Mouse (Mus musculus) stomach, embryonic 16.5 days (tissue): ENCODE data around the gene Nf2. TPM values are rescaled to one million over a fixed set of nuclear protein-coding genes. Genes with fewer than 3 reads are reported as not detected.
"Not testable (repeated sequence)": the region's sequence is repeated elsewhere in the genome, so short reads cannot be mapped to it uniquely, and the experiment has no call there.

Experiments
- ATAC-seq: fragments of 200-750 bp; cut with Nextera tagmentation; 2 replicates; pipeline ENCODE4 v1.8.0; 2017; ENCODE audit warnings: moderate number of reproducible peaks, moderate TSS enrichment; ENCODE audit not compliant: insufficient read depth, low FRiP score
- H3K27ac ChIP-seq: fragments of 300-500 bp; sonication (generic); 2 replicates; pipeline ENCODE4 v1.5.1; 2014; ENCODE audit warnings: low read length
- H3K27me3 ChIP-seq: fragments of 300-500 bp; sonication (generic); 2 replicates; pipeline ENCODE4 v1.6.1; 2014; ENCODE audit warnings: low read length, control low read depth, mixed read lengths; ENCODE audit not compliant: control insufficient read depth, insufficient read depth
- H3K36me3 ChIP-seq: fragments of 300-500 bp; sonication (generic); 2 replicates; pipeline ENCODE4 v1.6.1; 2014; ENCODE audit warnings: low read length; ENCODE audit not compliant: control insufficient read depth, insufficient read depth
- H3K4me1 ChIP-seq: fragments of 300-500 bp; sonication (generic); 2 replicates; pipeline ENCODE4 v1.6.1; 2014; ENCODE audit warnings: low read length, control low read depth, mixed read lengths; ENCODE audit not compliant: control insufficient read depth, insufficient read depth
- H3K4me2 ChIP-seq: fragments of 300-500 bp; sonication (generic); 2 replicates; pipeline ENCODE4 v1.6.1; 2014; ENCODE audit warnings: low read depth, low read length, mixed read lengths
- H3K4me3 ChIP-seq: fragments of 300-500 bp; sonication (generic); replicated peaks from 2 replicates; pipeline ENCODE4 v1.5.1; 2014; ENCODE audit warnings: mild to moderate bottlenecking, low read length
- H3K9ac ChIP-seq: fragments of 300-500 bp; sonication (generic); 2 replicates; pipeline ENCODE4 v1.6.1; 2014; ENCODE audit warnings: low read length
- H3K9me3 ChIP-seq: fragments of 300-500 bp; sonication (generic); replicated peaks from 2 replicates; pipeline ENCODE4 v1.6.1; 2016; ENCODE audit warnings: low read length, control low read depth; ENCODE audit not compliant: control insufficient read depth
- WGBS: fragments of 180-500 bp; shearing (Covaris S2); extraction: QIAGEN DNeasy Blood & Tissue Kit; methylation state at CpG from one replicate; pipeline ENCODE4 v1.1.7; 2014; 5-methylcytosine and 5-hydroxymethylcytosine counted together
- polyA plus RNA-seq: library from polyadenylated mRNA; unstranded; fragments of >200 nt; fragmentation: Nextera tagmentation; extraction: Ambion mirVana; gene quantifications from 2 replicates; pipeline ENCODE4 v1.2.1, GENCODE M21; 2015

Gene Nf2
- polyA plus RNA-seq, 1 experiment from 2014 or later: 39.6 TPM

- Histone ChIP-seq H3K4me3 (no peak overlapping the region), H3K9me3 (no peaks in the 10 kb centered on the region), H3K4me1 (no peaks in the 10 kb centered on the region), H3K27ac (no peak overlapping the region), H3K9ac (no peak overlapping the region), H3K36me3 (no peaks in the 10 kb centered on the region), H3K4me2 (no peak overlapping the region), H3K27me3 (no peaks in the 10 kb centered on the region)
- 60% methylated on average over 7 of the region's 7 CpGs for whole genome bisulfite sequencing
- ATAC-seq: no peak
These were observed 45.4 kb downstream of the Nf2 start for GRCm38 (mm10) chr11:4803951-4804350.

GRCm38 (mm10) chr11:4803426-4803825, 45.9 kb downstream of the Nf2 start:
- H3K9ac ChIP-seq: no peak overlapping the region
- no peak for ATAC-seq
- H3K27ac ChIP-seq: no peak overlapping the region
- H3K27me3 ChIP-seq: no peaks in the 10 kb centered on the region
- H3K4me1 ChIP-seq: no peaks in the 10 kb centered on the region
- WGBS: 77% methylated on average over 7 of the region's 7 CpGs
- no peaks in the 10 kb centered on the region for H3K36me3 ChIP-seq
- H3K9me3 ChIP-seq: no peaks in the 10 kb centered on the region
- no peak overlapping the region for H3K4me2 ChIP-seq
- H3K4me3 ChIP-seq: no peak overlapping the region

- no peaks in the 10 kb centered on the region for H3K36me3 ChIP-seq
- WGBS: 90% methylated on average over 9 of the region's 9 CpGs
- no peak for ATAC-seq
These were observed 46.3 kb downstream of the Nf2 start for GRCm38 (mm10) chr11:4803008-4803407.

GRCm38 (mm10) chr11:4802401-4802800, 46.9 kb downstream of the Nf2 start:
- H3K4me1 ChIP-seq, H3K27me3 ChIP-seq, H3K36me3 ChIP-seq, H3K27ac ChIP-seq, H3K9me3 ChIP-seq, H3K9ac ChIP-seq, H3K4me2 ChIP-seq, H3K4me3 ChIP-seq, ATAC-seq: not testable (repeated sequence)
- 79% methylated on average over 2 of the region's 2 CpGs for WGBS

More at GRCm38 (mm10) chr11:4803008-4803407, 46.3 kb downstream of the Nf2 start:
- H3K9ac ChIP-seq: no peak overlapping the region
- H3K27me3 ChIP-seq: no peaks in the 10 kb centered on the region
- no peak overlapping the region for H3K4me3 ChIP-seq
- H3K4me2 ChIP-seq: no peak overlapping the region
- no peaks in the 10 kb centered on the region for H3K9me3 ChIP-seq
- H3K27ac ChIP-seq: no peak overlapping the region
- H3K4me1 ChIP-seq: no peaks in the 10 kb centered on the region

GRCm38 (mm10) chr11:4800654-4801053, 48.7 kb downstream of the Nf2 start:
- Histone ChIP-seq H3K4me3 (no peak overlapping the region), H3K27ac (no peak overlapping the region), H3K9me3 (no peaks in the 10 kb centered on the region), H3K4me2 (no peak overlapping the region), H3K9ac (no peak overlapping the region), H3K36me3 (no peaks in the 10 kb centered on the region), H3K27me3 (no peaks in the 10 kb centered on the region), H3K4me1 (no peaks in the 10 kb centered on the region)
- 60% methylated on average over 4 of the region's 4 CpGs for WGBS
- ATAC-seq: no peak

- no peak for ATAC-seq
- Histone ChIP-seq H3K27me3 (no peaks in the 10 kb centered on the region), H3K4me1 (no peaks in the 10 kb centered on the region), H3K4me2 (no peak overlapping the region), H3K4me3 (no peak overlapping the region), H3K9me3 (no peaks in the 10 kb centered on the region), H3K36me3 (peaks cover 8% of the 10 kb centered on the region; the same call in 1 of the 2 replicates), H3K9ac (no peak overlapping the region), H3K27ac (no peak overlapping the region)
- WGBS: 48% methylated on average over 3 of the region's 3 CpGs
These were observed 56.3 kb downstream of the Nf2 start for GRCm38 (mm10) chr11:4793006-4793405.

- Histone ChIP-seq H3K9ac (no peak overlapping the region), H3K4me1 (no peaks in the 10 kb centered on the region), H3K4me2 (no peak overlapping the region), H3K36me3 (peaks cover 13% of the 10 kb centered on the region), H3K27me3 (no peaks in the 10 kb centered on the region), H3K4me3 (no peak overlapping the region), H3K27ac (no peak overlapping the region), H3K9me3 (no peaks in the 10 kb centered on the region)
- 80% methylated on average over 6 of the region's 6 CpGs for WGBS
- no peak for ATAC-seq
These were observed 57.8 kb downstream of the Nf2 start for GRCm38 (mm10) chr11:4791549-4791948.

GRCm38 (mm10) chr11:4789691-4790090, 59.6 kb downstream of the Nf2 start:
- Histone ChIP-seq H3K36me3 (peaks cover 18% of the 10 kb centered on the region), H3K27me3 (no peaks in the 10 kb centered on the region), H3K4me3 (no peak overlapping the region), H3K27ac (no peak overlapping the region), H3K9me3 (no peaks in the 10 kb centered on the region), H3K4me2 (no peak overlapping the region), H3K4me1 (no peaks in the 10 kb centered on the region), H3K9ac (no peak overlapping the region)
- WGBS: 89% methylated on average over 5 of the region's 5 CpGs
- ATAC-seq: no peak

- Histone ChIP-seq H3K27me3 (no peaks in the 10 kb centered on the region), H3K4me1 (no peaks in the 10 kb centered on the region), H3K4me3 (no peak overlapping the region), H3K9ac (no peak overlapping the region), H3K4me2 (no peak overlapping the region), H3K9me3 (no peaks in the 10 kb centered on the region), H3K36me3 (peaks cover 20% of the 10 kb centered on the region), H3K27ac (no peak overlapping the region)
- ATAC-seq: no peak
- WGBS: 86% methylated on average over 5 of the region's 5 CpGs
These were observed 64.7 kb downstream of the Nf2 start for GRCm38 (mm10) chr11:4784629-4785142.

GRCm38 (mm10) chr11:4783116-4783515, 66.2 kb downstream of the Nf2 start:
- WGBS: 79% methylated on average over 3 of the region's 3 CpGs
- H3K4me2 ChIP-seq: no peak overlapping the region
- H3K27me3 ChIP-seq: no peaks in the 10 kb centered on the region
- no peak for ATAC-seq
- H3K9me3 ChIP-seq: no peaks in the 10 kb centered on the region
- H3K9ac ChIP-seq: no peak overlapping the region
- H3K4me3 ChIP-seq: no peak overlapping the region
- no peaks in the 10 kb centered on the region for H3K4me1 ChIP-seq
- no peak overlapping the region for H3K27ac ChIP-seq
- peaks cover 21% of the 10 kb centered on the region for H3K36me3 ChIP-seq
